18 mouse cellular contexts compared by ENCODE assay signal in the genomic region with DNA sequence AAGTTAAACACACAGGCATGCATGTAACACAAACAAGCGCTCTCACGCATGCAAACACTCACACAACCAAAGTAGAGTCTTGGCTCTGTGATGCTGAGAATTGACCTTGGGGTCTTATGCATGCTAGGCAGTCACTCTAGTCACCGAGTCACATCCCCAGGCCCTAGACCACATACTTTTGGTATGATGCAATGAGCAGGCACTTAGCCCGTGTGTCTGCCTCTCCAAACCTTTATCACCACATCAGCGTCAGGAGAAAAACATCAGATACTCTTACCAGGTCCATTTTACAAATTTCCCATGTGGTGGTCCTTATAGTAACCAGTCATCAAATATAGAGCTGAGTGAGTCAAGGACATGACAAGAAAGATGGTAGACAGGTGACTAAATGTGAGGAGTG. TPM values are rescaled to one million over a fixed set of nuclear protein-coding genes. Genes with fewer than 3 reads are reported as not detected.
"Had no signal": no experiment of that assay in that cellular context is flagged by ENCODE, and none has a peak within 500 bp of the region (broad histone marks: within the 10 kb centered on the region; RNA-seq: fewer than 3 reads in every experiment).

No protein-coding gene starts in this region.

- H3K4me3 ChIP-seq: left cerebral cortex, adult 2 months; liver, embryonic 13.5 days; midbrain, embryonic 13.5 days; neural tube, embryonic 12.5 days; neural tube, embryonic 15.5 days had no signal

- H3K4me2 ChIP-seq: liver, embryonic 13.5 days; midbrain, embryonic 13.5 days; neural tube, embryonic 12.5 days; neural tube, embryonic 15.5 days had no signal

- H3K36me3 ChIP-seq: neural tube, embryonic 15.5 days had no signal

- DNase-seq: kidney, adult 2 months; kidney, postnatal 36 days; layer of hippocampus, postnatal 36 days; liver, embryonic 13.5 days; lung, adult 2 months; lung, postnatal 14 days; lung, postnatal 4 days; retina, postnatal 1 day; right cerebral cortex, postnatal 4 days; thymus, postnatal 25 days had no signal

- H3K27ac ChIP-seq: kidney, postnatal 0 days; left cerebral cortex, adult 2 months; liver, embryonic 13.5 days; midbrain, embryonic 13.5 days; neural tube, embryonic 12.5 days; neural tube, embryonic 15.5 days had no signal

- ATAC-seq: midbrain, embryonic 13.5 days had no signal

- H3K9ac ChIP-seq: liver, embryonic 13.5 days; midbrain, embryonic 13.5 days; neural tube, embryonic 12.5 days; neural tube, embryonic 15.5 days had no signal

- H3K9me3 ChIP-seq: liver, embryonic 13.5 days; midbrain, embryonic 13.5 days; neural tube, embryonic 12.5 days; neural tube, embryonic 15.5 days had no signal

- H3K4me1 ChIP-seq: neural tube, embryonic 12.5 days had no signal

- H3K27me3 ChIP-seq: liver, embryonic 13.5 days; midbrain, embryonic 13.5 days; neural tube, embryonic 12.5 days; neural tube, embryonic 15.5 days had no signal

RNA-seq across cellular contexts. Expression of a gene that starts 51.0 kb away (rescaled TPM):
- total RNA-seq: liver, adult 2 months had no signal
- polyA plus RNA-seq: kidney, adult 2 months; limb, embryonic 11.5 days; liver, embryonic 13.5 days; liver, embryonic 16.5 days; midbrain, embryonic 13.5 days had no signal
